Mouse (Mus musculus) hindbrain, embryonic 14.5 days (tissue): Measurements from ENCODE around the gene Edn3. TPM values are rescaled to one million over a fixed set of nuclear protein-coding genes. Genes with fewer than 3 reads are reported as not detected.

ENCODE experiments used
- ATAC-seq: fragments of 200-750 bp; cut with Nextera tagmentation; 2 replicates; pipeline ENCODE4 v1.8.0; 2017; ENCODE audit warnings: moderate number of reproducible peaks, mild to moderate bottlenecking, moderate TSS enrichment, moderate library complexity; ENCODE audit not compliant: low FRiP score
- DNase-seq: peaks from one replicate; pipeline ENCODE4 v3.0.0-alpha.2; 2015; ENCODE audit warnings: low spot score
- H3K27ac ChIP-seq: fragments of 300-500 bp; sonication (generic); 2 replicates; pipeline ENCODE4 v1.5.1; 2014; ENCODE audit warnings: mild to moderate bottlenecking, moderate library complexity
- H3K27me3 ChIP-seq: fragments of 300-500 bp; sonication (generic); 2 replicates; pipeline ENCODE4 v1.6.1; 2014; ENCODE audit warnings: mild to moderate bottlenecking, low read length, mixed read lengths; ENCODE audit not compliant: control insufficient read depth, insufficient read depth
- H3K36me3 ChIP-seq: fragments of 300-500 bp; sonication (generic); replicated peaks from 2 replicates; pipeline ENCODE4 v1.6.1; 2014; ENCODE audit not compliant: control insufficient read depth, insufficient read depth
- H3K4me1 ChIP-seq: fragments of 300-500 bp; sonication (generic); replicated peaks from 2 replicates; pipeline ENCODE4 v1.6.1; 2014; ENCODE audit warnings: antibody characterized with exemption, low read length, mixed read lengths; ENCODE audit not compliant: control insufficient read depth, insufficient read depth
- H3K4me2 ChIP-seq: fragments of 300-500 bp; sonication (generic); replicated peaks from 2 replicates; pipeline ENCODE4 v1.6.1; 2014; ENCODE audit warnings: mild to moderate bottlenecking, moderate library complexity
- H3K4me3 ChIP-seq: fragments of 300-500 bp; sonication (generic); replicated peaks from 2 replicates; pipeline ENCODE4 v1.5.1; 2014; ENCODE audit warnings: mild to moderate bottlenecking, low read length
- H3K9ac ChIP-seq: fragments of 300-500 bp; sonication (generic); 2 replicates; pipeline ENCODE4 v1.6.1; 2014
- H3K9me3 ChIP-seq: fragments of 300-500 bp; sonication (generic); 2 replicates; pipeline ENCODE4 v1.6.1; 2016; ENCODE audit warnings: low read length; ENCODE audit not compliant: control insufficient read depth
- WGBS: fragments of 180-500 bp; shearing (Covaris S2); extraction: QIAGEN DNeasy Blood & Tissue Kit; methylation state at CpG from one replicate; pipeline ENCODE4 v1.1.7; 2014; 5-methylcytosine and 5-hydroxymethylcytosine counted together
- polyA plus RNA-seq: library from polyadenylated mRNA; unstranded; fragments of >200 nt; fragmentation: Nextera tagmentation; extraction: Ambion mirVana; gene quantifications from 2 replicates; pipeline ENCODE4 v1.2.1, GENCODE M21; 2014

Edn3 gene
- polyA plus RNA-seq, 1 experiment from 2014 or later = 7.9 TPM

DNA sequence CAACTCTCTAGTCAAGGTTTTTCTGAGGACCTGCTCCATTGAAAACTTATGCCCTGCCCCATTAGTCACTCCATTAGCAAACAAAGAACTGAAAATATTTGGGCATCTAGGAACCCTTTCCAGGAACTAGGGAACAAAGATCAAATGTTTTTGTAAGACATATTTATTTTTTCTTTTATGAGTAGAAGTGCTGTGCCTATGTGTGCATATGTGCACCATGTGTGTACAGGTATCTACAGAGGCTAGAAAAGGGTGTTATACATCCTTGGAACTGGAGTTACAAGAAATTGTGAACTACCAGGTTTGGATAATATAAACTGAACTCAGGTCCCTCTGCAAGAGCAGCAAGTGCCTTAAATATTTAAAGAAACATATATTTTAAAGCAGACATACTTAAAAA, 28.4 kb downstream of the Edn3 start:
- no peak overlapping the region for H3K9ac ChIP-seq

GRCm38 (mm10) chr2:174792436-174793125, 32.2 kb downstream of the Edn3 start:
- WGBS = 81% methylated on average over 8 of the region's 8 CpGs
- no peak for ATAC-seq
- Histone ChIP-seq H3K4me1 (no peaks in the 10 kb centered on the region), H3K27ac (no peak overlapping the region), H3K4me3 (no peak overlapping the region), H3K27me3 (no peaks in the 10 kb centered on the region), H3K9me3 (no peaks in the 10 kb centered on the region), H3K9ac (no peak overlapping the region), H3K36me3 (no peaks in the 10 kb centered on the region), H3K4me2 (no peak overlapping the region)
- no peak for DNase-seq

More for the DNA sequence above, 28.4 kb downstream of the Edn3 start:
- ATAC-seq (no peak), DNase-seq (no peak)
- no peak overlapping the region for H3K4me3 ChIP-seq
- no peaks in the 10 kb centered on the region for H3K27me3 ChIP-seq
- no peaks in the 10 kb centered on the region for H3K9me3 ChIP-seq
- no peak overlapping the region for H3K27ac ChIP-seq
- H3K36me3 ChIP-seq = no peaks in the 10 kb centered on the region
- no peaks in the 10 kb centered on the region for H3K4me1 ChIP-seq
- H3K4me2 ChIP-seq = no peak overlapping the region

DNA sequence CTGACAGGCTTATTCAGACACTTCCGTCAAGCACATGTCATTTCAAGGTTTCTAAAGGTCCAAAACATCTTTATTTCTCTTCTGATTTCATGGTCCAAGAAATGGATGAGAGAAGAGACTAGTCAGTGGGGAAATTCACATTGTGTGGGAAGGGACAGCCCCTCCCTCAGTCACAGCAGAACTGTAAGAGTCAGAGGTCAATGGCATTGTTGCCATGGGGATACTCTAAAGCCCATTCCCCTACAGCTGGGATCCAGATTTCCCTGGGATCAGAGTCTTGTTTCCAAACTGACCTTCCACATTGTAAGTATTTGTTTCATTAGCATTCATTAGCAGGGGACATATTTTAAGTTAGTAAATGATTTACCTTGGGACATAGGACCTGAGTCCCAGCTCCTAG, 32.8 kb downstream of the Edn3 start:
- no peaks in the 10 kb centered on the region for H3K27me3 ChIP-seq
- H3K4me1 ChIP-seq = no peaks in the 10 kb centered on the region
- H3K36me3 ChIP-seq = no peaks in the 10 kb centered on the region
- ATAC-seq (no peak), DNase-seq (no peak)
- no peak overlapping the region for H3K4me2 ChIP-seq
- H3K9me3 ChIP-seq = no peaks in the 10 kb centered on the region
- no peak overlapping the region for H3K4me3 ChIP-seq
- no peak overlapping the region for H3K9ac ChIP-seq
- H3K27ac ChIP-seq = no peak overlapping the region
- WGBS = 51% methylated on average over 1 of the region's 1 CpGs

- Histone ChIP-seq H3K9ac (no peak overlapping the region), H3K4me3 (no peak overlapping the region), H3K36me3 (no peaks in the 10 kb centered on the region), H3K9me3 (0 out of 2 replicates have a peak, but pooled peaks cover 4% of the 10 kb centered on the region), H3K4me2 (no peak overlapping the region), H3K27me3 (no peaks in the 10 kb centered on the region), H3K4me1 (no peaks in the 10 kb centered on the region), H3K27ac (no peak overlapping the region)
- WGBS = 76% methylated on average over 2 of the region's 2 CpGs
- no peak for ATAC-seq
- no peak for DNase-seq
Measured at GRCm38 (mm10) chr2:174796998-174797397, 36.6 kb downstream of the Edn3 start.

GRCm38 (mm10) chr2:174797495-174798068, 37.2 kb downstream of the Edn3 start:
- no peak overlapping the region for H3K27ac ChIP-seq
- H3K36me3 ChIP-seq = no peaks in the 10 kb centered on the region
- 0 out of 2 replicates have a peak, but pooled peaks cover 4% of the 10 kb centered on the region for H3K9me3 ChIP-seq
- DNase-seq (no peak), ATAC-seq (no peak)
- H3K27me3 ChIP-seq = no peaks in the 10 kb centered on the region
- no peak overlapping the region for H3K4me2 ChIP-seq
- 84% methylated on average over 4 of the region's 4 CpGs for WGBS
- no peaks in the 10 kb centered on the region for H3K4me1 ChIP-seq
- H3K4me3 ChIP-seq = no peak overlapping the region
- no peak overlapping the region for H3K9ac ChIP-seq

- ATAC-seq (no peak), DNase-seq (no peak)
- H3K4me1 ChIP-seq = no peaks in the 10 kb centered on the region
- H3K4me2 ChIP-seq = no peak overlapping the region
- H3K27me3 ChIP-seq = no peaks in the 10 kb centered on the region
- no peaks in the 10 kb centered on the region for H3K36me3 ChIP-seq
- H3K9ac ChIP-seq = no peak overlapping the region
- H3K4me3 ChIP-seq = no peak overlapping the region
- WGBS = 83% methylated on average over 6 of the region's 6 CpGs
- 0 out of 2 replicates have a peak, but pooled peaks cover 12% of the 10 kb centered on the region for H3K9me3 ChIP-seq
- H3K27ac ChIP-seq = no peak overlapping the region
Measured at GRCm38 (mm10) chr2:174802453-174802852, 42.0 kb downstream of the Edn3 start.

- WGBS = 90% methylated on average over 1 of the region's 1 CpGs
- no peak for ATAC-seq
Measured at GRCm38 (mm10) chr2:174803661-174804060, 43.2 kb downstream of the Edn3 start.

GRCm38 (mm10) chr2:174807900-174808299, 47.5 kb downstream of the Edn3 start:
- Histone ChIP-seq H3K9me3 (0 out of 2 replicates have a peak, but pooled peaks cover 8% of the 10 kb centered on the region), H3K36me3 (no peaks in the 10 kb centered on the region), H3K4me1 (no peaks in the 10 kb centered on the region), H3K4me2 (no peak overlapping the region), H3K4me3 (no peak overlapping the region), H3K27me3 (no peaks in the 10 kb centered on the region), H3K9ac (no peak overlapping the region), H3K27ac (no peak overlapping the region)
- 76% methylated on average over 2 of the region's 2 CpGs for WGBS
- DNase-seq (no peak), ATAC-seq (no peak)

More at GRCm38 (mm10) chr2:174803661-174804060, 43.2 kb downstream of the Edn3 start:
- Histone ChIP-seq H3K27ac (no peak overlapping the region), H3K4me2 (no peak overlapping the region), H3K4me3 (no peak overlapping the region), H3K9ac (no peak overlapping the region), H3K27me3 (no peaks in the 10 kb centered on the region), H3K36me3 (no peaks in the 10 kb centered on the region), H3K4me1 (no peaks in the 10 kb centered on the region), H3K9me3 (0 out of 2 replicates have a peak, but pooled peaks cover 12% of the 10 kb centered on the region)
- DNase-seq = no peak

GRCm38 (mm10) chr2:174809296-174809695, 48.9 kb downstream of the Edn3 start:
- Histone ChIP-seq H3K4me1 (no peaks in the 10 kb centered on the region), H3K9ac (no peak overlapping the region), H3K27me3 (no peaks in the 10 kb centered on the region), H3K4me3 (no peak overlapping the region), H3K9me3 (0 out of 2 replicates have a peak, but pooled peaks cover 8% of the 10 kb centered on the region), H3K36me3 (no peaks in the 10 kb centered on the region), H3K27ac (no peak overlapping the region), H3K4me2 (no peak overlapping the region)
- ATAC-seq = no peak
- WGBS = 79% methylated on average over 4 of the region's 4 CpGs
- DNase-seq = no peak
